Mouse (Mus musculus): Measurements from ENCODE around the gene Ttll10.
A peak's percentile ranks its signal among the peaks of the same experiment; 100 is the strongest.

Gene Ttll10

GRCm38 (mm10) chr4:156059261-156059660, at the start of gene Ttll10:
Gene Ttll10 (minus strand): TSS chr4:156059414.
- no peak for DNase-seq

GRCm38 (mm10) chr4:156103342-156103741, 44.1 kb upstream of the Ttll10 start:
- no peak for DNase-seq

DNA sequence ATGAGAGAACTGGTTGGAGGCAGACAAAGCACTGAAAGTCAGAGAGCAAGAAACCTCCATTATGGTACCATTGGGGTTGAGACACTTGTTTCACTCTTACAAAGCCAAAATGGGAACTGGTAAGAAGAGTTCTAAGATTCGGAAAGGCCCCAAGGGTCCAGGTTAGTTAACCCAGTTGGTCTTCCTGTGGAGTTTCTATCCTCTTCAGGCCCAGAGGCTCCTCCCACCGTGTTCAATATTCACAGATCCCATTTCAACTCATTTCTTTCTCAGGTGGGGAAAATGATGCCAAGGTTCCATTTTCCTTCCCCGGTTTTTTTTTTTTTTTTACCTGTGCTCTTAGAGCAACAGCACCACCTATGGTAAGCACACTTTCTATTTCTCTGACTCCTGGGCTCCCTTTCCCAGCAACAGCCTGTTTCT, 42.3 kb upstream of the Ttll10 start:
- no peak for DNase-seq

GRCm38 (mm10) chr4:156100501-156100900, 41.3 kb upstream of the Ttll10 start:
- no peak for DNase-seq

DNA sequence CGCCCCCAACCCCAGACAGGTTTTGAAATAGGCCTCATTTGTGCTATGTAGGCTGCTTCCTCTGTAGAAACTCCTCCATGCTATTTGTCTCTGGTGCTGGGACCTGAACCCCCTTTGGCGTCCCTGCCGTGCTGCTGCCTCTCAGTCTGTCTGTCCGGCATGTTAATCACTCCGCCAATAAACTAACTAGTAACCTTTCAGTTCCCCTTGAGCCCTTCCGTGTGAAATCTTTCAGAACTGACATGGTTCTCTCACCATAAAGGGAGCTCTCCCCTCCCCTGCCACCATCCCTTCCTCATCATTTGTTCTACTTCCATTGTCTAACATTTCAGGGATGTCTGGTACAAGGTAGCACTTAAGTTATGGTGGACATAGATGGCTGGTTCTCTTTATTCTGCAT, 40.2 kb upstream of the Ttll10 start:
- no peak for DNase-seq

GRCm38 (mm10) chr4:156097770-156098366, 38.7 kb upstream of the Ttll10 start:
- DNase-seq: no peak

GRCm38 (mm10) chr4:156096191-156096590, 37.0 kb upstream of the Ttll10 start:
- no peak for DNase-seq

DNA sequence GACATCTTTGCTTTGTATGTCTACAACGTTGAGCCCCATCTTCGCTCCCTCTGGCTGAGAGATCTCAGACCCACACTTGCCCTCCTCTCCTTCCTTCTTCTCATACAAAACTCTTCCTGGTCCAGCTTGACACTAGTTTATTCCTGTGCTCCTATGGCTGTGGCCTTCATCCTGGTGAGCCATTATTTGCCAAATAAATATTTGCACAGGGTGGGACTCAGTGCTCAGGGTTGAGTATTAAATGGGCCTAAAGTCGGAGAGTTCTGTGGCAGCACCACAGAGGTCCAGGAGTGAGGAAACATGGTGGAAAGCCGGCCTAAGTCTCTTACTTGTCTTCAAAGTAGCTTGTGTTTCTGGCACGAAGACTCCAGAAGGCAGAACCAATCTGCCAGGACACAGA, 34.5 kb upstream of the Ttll10 start:
- DNase-seq: no peak

DNA sequence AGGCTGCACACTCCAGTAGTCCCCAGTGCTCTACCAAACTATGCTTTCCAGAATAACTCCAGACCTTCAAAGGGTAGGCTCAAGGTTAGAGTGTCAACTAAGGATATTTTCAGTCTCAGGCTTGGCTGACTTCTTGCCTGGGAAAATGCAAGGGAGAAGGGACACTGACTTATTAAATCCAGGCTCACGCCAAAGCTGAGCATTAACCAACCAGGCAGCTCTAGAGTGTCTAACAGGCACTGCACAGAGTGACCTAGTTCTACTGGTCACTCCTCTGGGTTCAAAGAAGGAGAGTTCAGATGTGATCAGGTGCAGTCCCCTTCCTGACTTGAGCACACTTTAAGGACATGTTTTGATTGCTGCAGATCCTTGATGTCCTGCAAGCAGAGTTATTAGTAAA, 33.6 kb upstream of the Ttll10 start:
- DNase-seq: no peak

DNA sequence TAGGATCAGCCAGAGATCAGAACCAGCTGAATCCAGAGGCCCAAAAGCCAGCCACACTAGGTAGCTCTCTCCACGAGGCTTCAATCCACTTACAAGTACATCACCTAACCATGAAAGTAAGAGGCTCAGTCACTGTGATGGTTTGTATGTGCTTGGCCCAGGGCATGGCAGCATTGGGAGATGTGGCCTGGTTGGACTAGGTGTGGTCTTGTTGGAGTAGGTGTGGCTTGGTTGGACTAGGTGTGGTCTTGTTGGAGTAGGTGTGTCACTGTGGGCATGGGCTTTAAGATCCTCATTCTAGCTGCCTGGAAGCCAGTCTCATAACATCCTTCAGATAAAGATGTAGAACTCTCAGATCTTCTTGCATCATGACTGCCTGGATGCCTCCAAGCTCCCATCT, 32.0 kb upstream of the Ttll10 start:
- no peak for DNase-seq

DNA sequence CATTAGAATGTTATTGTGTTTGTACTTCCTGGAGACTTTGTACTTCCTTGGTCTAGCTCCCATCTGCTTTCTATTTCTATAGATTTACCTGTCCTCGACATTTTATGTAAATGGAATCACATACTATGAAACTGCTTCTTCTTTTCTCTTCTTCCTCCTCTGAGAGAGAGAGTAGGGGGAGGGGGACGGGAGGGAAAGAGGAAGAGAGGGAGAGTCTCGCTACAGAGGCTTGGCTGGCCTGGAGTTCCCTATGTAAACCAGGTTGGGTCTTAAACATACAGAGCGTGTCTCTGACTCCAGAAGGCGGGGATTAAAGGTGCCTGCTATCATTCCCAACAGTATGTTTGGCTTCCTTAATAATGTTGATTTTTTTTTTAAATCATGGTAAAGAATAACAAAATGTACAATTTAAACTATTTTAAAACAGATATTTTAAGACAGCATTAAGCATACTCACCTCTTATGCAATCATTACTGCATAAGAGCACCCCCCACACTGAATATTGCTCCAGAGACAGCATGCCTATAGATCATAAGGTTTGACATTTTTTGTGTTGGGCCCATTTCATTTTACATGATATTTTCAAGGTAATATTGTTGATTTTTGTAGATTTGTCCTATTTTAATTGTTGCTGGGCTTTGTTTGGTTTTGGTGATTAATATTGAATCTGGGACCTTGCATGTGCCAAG, 28.3 kb upstream of the Ttll10 start:
- DNase-seq: no peak

DNA sequence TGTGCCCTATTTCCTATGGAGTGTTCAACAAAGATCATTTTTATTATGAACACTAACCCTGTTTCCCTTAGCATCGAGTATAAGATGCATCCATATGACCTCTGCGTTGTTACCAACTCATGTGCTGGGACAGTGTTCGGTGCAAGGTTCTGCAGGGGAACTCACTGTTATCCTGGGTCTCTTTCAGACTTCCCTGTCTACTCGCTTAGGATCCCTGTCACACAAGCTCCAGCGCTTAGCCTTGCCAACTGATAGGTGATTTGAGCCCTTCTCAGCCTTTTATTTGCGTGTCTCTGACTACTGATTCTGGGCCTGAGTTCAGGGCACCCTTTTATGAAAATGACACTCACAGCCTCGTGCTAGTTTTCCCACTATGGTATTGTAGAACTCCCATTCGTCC, 26.0 kb upstream of the Ttll10 start:
- DNase-seq: no peak

DNA sequence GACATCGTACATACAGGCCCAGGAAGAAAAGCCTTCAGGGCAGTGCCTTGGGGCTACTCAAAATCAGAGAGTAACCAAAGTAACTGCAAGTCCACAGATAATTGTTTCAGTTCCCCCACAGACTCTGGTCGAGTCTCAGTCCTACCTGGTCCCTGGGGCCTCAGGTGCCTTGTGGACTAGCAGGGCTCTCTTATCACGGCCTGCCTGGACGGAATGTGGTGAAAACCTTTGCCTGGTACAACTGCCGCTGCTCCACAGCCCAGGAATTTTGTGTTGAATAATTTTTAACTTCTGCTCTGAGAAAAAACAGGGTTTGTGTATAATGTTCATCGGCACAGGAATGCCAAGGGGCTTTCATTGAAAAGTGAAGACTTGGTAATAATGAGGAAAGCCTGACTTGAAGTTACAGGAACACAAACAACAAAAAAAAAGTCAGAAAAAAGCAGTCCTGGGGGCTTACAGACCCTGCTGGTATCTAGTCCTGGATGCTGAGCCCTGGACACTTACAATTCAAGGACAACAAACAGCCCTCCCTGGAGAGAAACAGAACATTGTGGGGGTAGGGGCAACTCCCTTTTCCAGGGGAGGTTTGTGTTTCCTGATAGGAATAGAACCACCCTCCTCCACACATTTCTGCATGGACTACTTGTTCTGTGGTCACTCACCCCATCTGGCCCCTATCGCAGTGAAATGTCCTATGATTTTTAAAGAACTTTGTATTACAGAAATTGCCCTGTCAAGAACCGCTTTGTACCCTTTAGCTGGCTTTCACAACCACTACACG, 25.1 kb upstream of the Ttll10 start:
- no peak for DNase-seq

DNA sequence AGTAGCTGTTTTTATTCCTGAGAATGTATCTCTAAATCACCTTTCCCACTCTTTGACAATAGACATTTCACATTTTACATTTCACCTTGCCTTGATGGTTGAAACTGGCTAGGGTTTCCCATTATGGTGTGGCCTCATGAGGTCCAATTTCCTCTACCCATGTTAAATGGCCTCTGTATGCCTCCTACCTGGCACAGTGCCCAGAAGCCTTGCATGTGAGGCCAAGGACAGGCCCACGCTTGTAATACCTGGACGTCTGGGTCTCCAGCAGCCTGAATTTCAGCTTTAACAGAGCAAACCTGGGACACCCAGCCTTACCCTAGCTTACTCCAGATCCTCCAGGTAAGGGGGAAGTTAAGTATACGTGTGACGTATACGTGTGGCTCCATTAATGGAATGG, 24.1 kb upstream of the Ttll10 start:
- no peak for DNase-seq

- no peak for DNase-seq
Observed at GRCm38 (mm10) chr4:156082621-156083234, 23.5 kb upstream of the Ttll10 start.

DNA sequence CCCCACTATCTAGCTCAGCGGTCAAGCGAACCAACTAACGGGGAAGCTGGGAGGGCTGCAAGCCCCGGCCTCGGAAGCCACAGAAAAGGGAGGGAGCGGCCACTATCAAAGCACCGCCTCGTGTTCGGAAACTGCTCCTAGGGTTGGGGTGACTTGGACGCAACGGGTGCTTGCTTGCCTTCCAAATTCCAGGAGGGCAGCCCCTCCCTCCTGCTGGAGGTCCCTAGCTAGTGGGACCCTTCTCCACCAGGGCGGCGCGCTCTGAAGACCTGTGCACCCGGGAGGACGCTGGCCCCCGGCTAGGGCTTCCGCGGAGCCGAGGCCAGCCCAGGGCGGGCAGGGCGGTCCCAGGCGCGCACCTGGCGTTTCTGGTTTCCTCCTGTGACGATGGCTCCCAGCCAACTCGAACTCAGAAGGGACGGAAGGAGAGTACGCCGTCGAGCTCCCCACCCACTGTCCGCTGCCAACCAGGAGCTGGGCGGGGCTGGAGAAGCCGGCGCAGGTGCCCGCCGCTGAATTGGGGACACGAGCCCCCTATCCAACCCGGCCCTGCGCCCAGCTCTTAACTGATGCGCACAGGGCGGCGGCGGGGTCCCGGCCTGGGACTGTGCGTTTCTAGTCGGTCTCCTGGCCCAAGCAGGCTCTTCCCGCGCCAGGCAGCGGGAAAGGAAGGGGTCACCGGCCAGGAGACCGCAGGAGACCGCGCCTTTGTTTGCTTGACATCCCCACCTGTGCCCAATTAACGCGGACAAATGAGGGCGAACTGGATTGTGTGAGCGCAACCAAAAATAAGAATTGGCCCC, 18.5 kb upstream of the Ttll10 start:
- DNase-seq: peak; percentile 13

DNA sequence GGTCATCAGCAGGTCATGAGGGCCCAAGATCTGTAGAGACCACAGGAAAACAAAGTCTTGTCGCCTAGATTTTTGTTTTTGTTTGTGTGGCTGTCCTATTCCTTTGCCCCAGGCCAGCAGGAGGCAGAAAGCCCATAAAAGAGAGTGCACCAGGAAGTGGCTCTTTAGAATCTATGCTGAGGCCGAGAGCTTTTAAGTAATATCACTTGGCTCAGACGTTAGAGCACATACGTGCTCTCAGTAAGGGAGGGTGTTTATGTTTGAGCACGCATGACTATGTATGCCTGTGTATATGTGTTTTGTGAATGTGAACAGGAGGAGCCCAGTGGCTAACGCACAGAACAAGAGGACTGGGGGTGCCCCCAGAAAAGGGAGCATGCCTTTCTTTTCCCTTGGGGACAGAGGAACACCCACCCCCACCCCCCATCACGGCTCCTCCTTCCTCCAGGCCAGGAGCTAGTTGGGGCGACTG, 17.7 kb upstream of the Ttll10 start:
- no peak for DNase-seq

- no peak for DNase-seq
Observed at GRCm38 (mm10) chr4:156070716-156071115, 11.5 kb upstream of the Ttll10 start.

DNA sequence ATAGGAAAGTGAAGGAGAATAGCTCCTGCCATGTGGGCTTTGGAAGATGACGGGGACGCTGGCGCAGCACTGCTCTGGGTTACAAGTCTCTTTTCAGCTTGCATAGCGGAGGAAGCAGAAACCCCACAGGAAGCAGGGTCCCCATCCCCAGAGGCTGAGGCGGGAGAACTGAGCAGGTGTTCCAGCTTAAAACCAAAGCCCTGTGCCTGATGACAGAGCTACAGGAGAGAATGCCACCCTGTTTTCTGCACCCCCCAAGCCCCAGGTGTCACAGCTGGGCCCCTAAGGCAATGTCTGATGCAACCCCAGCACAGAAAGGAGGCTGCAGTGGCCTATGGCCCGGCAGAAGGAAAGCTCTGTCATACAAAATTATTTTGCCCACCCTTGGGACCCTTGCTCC, 11.1 kb upstream of the Ttll10 start:
- DNase-seq: no peak

DNA sequence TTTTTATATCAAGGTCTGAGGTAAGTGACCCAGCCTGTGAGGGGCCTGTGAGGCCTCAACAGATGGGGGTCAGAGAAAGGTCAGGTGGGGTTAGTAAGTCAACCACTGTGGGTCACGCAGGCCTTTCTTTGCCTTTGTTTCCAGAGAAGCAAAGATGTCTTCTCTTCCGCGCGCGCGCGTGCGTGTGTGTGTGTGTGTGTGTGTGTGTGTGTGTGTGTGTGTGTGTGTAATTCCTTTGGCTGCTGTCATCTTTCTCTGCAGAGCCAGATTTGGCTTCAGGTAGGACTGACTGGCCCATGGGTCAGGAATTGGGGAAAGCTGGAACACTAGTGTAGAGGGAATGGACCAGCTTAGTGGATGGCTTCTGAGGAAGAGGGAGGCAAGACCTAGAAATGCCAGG, 10.5 kb upstream of the Ttll10 start:
- no peak for DNase-seq

DNA sequence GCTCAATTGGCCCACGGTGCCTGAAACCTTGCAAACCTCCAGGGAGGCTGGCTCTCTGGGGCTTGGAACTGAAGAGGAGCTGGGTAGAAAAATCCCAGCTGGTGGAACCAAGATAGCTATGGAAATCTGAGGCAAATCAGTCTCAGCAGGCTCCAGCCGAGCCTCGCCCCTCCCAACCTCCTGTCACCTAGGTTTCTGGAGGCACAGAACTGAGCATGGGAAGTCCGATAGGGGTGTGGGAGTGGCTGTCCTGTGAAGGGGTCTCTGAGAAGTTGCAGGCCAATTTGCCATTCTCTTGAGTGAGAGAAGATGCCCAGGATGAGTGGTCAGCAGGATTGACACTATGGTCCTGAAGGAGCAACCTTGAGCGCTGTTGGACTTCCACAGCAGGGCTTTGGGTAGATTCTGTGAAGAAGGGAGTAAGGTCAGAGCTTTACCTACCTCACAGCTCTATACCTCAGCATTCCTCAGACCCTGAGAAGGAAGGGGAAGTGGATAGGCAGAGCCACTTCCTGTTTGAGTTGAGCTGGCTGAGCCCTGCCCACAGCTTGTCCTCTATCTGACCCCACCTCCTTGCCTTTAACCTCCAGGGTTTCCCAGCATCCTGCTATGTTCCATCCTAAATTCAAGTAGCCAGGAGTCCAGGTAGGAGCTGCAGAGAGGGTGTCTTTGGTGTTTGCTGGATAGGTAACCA, 8.2 kb upstream of the Ttll10 start:
- no peak for DNase-seq
